Mouse (Mus musculus) brain, embryonic 14.5 days (tissue): ENCODE data around the gene Rfx2.

ENCODE experiments used
- CTCF ChIP-seq: fragments of 200-500 bp; IDR thresholded peaks from 2 replicates; pipeline ENCODE4 v1.5.1; 2012; ENCODE audit warnings: inconsistent platforms, mild to moderate bottlenecking, moderate library complexity, borderline replicate concordance; ENCODE audit not compliant: insufficient read depth, insufficient read length; ENCODE audit errors: extremely low read depth
- POLR2A ChIP-seq: fragments of 200-500 bp; IDR thresholded peaks from 2 replicates; pipeline ENCODE4 v1.6.1; 2012; ENCODE audit warnings: mild to moderate bottlenecking, inconsistent platforms, borderline replicate concordance; ENCODE audit not compliant: poor library complexity, insufficient read depth, insufficient read length, severe bottlenecking; ENCODE audit errors: extremely low read depth

GRCm38 (mm10) chr17:56870287-56870953 is 39.6 kb upstream of the Rfx2 start:
- TF ChIP-seq CTCF (no peak), POLR2A (no peak)
